Mouse (Mus musculus) C2C12 (cell line): ENCODE measurements around the gene Btnl2. TPM values are rescaled to one million over a fixed set of nuclear protein-coding genes. Genes with fewer than 3 reads are reported as not detected.

Experiments
- H3K27me3 ChIP-seq: one replicate; pipeline ENCODE4 v1.6.1; 2011; ENCODE audit not compliant: control insufficient read depth, insufficient read depth, insufficient read length
- H3K36me3 ChIP-seq: one replicate; pipeline ENCODE4 v1.6.1; 2011; ENCODE audit not compliant: control insufficient read depth, insufficient read depth
- H3K4me3 ChIP-seq: one replicate; pipeline ENCODE4 v1.5.1; 2011; ENCODE audit warnings: mild to moderate bottlenecking, control low read depth; ENCODE audit not compliant: poor library complexity, insufficient read depth, severe bottlenecking
- H3K79me2 ChIP-seq: one replicate; pipeline ENCODE4 v1.6.1; 2011; ENCODE audit not compliant: control insufficient read depth, insufficient read depth
- H3K79me3 ChIP-seq: one replicate; pipeline ENCODE4 v1.6.1; 2011; ENCODE audit warnings: low read depth, control low read depth
- H3ac ChIP-seq: one replicate; pipeline ENCODE3; 2011; ENCODE audit warnings: low read depth; ENCODE audit not compliant: control insufficient read depth, insufficient read length
- CEBPB ChIP-seq: IDR thresholded peaks from one replicate; pipeline ENCODE4 v1.6.1; 2011; ENCODE audit warnings: low read depth, mild to moderate bottlenecking, control low read depth, moderate library complexity
- CTCF ChIP-seq: IDR thresholded peaks from one replicate; pipeline ENCODE4 v1.5.1; 2011; ENCODE audit not compliant: control insufficient read depth, insufficient read depth, insufficient read length
- FOSL1 ChIP-seq: IDR thresholded peaks from one replicate; pipeline ENCODE4 v1.8.0; 2011; ENCODE audit warnings: mild to moderate bottlenecking, low read length; ENCODE audit not compliant: poor library complexity, insufficient read depth, severe bottlenecking
- MAX ChIP-seq: IDR thresholded peaks from one replicate; pipeline ENCODE4 v1.6.1; 2011; ENCODE audit warnings: mild to moderate bottlenecking, control low read depth
- MYOD1 ChIP-seq: IDR thresholded peaks from one replicate; pipeline ENCODE4 v1.6.1; 2011; ENCODE audit warnings: low read depth; ENCODE audit not compliant: control insufficient read depth, insufficient read length
- MYOG ChIP-seq: IDR thresholded peaks from one replicate; pipeline ENCODE4 v1.6.1; 2011; ENCODE audit not compliant: control insufficient read depth, insufficient read length; ENCODE audit errors: extremely low read depth
- USF1 ChIP-seq: IDR thresholded peaks from one replicate; pipeline ENCODE4 v1.6.1; 2011; ENCODE audit warnings: low read depth, mild to moderate bottlenecking, control low read depth, moderate library complexity
- polyA plus RNA-seq: library from polyadenylated mRNA; unstranded; fragments of >200 nt; fragmentation: generic; extraction: Trizol; gene quantifications from one replicate; pipeline ENCODE4 v1.2.1, GENCODE M21; 2012; ENCODE audit warnings: missing spikeins

Btnl2 gene
- polyA plus RNA-seq, 1 experiment: not detected

GRCm38 (mm10) chr17:34317275-34317674 is 37.3 kb upstream of the Btnl2 start:
- Histone ChIP-seq H3K4me3 (no peak overlapping the region), H3K36me3 (no peaks in the 10 kb centered on the region), H3K79me2 (no peaks in the 10 kb centered on the region), H3K27me3 (peaks cover 3% of the 10 kb centered on the region), H3ac (no peak overlapping the region), H3K79me3 (no peaks in the 10 kb centered on the region)
- TF ChIP-seq CTCF (no peak), MYOG (no peak), USF1 (no peak), FOSL1 (no peak), MAX (no peak), CEBPB (no peak), MYOD1 (no peak)

GRCm38 (mm10) chr17:34325436-34325835 is 29.2 kb upstream of the Btnl2 start, which contains the start of gene H2-Eb2:
Gene H2-Eb2 (plus strand): TSS chr17:34325665.
- Histone ChIP-seq H3K79me2 (no peaks in the 10 kb centered on the region), H3K79me3 (no peaks in the 10 kb centered on the region)

GRCm38 (mm10) chr17:34326373-34326772 is 28.2 kb upstream of the Btnl2 start:
- H3K27me3 ChIP-seq: no peaks in the 10 kb centered on the region
- no peak overlapping the region for H3K4me3 ChIP-seq
- no peak overlapping the region for H3ac ChIP-seq
- H3K79me3 ChIP-seq: no peaks in the 10 kb centered on the region
- H3K36me3 ChIP-seq: no peaks in the 10 kb centered on the region
- H3K79me2 ChIP-seq: no peaks in the 10 kb centered on the region
- TF ChIP-seq MAX: no peak
- TF ChIP-seq CEBPB: no peak
- TF ChIP-seq FOSL1: no peak
- no peak for TF ChIP-seq MYOG
- TF ChIP-seq USF1: no peak
- no peak for TF ChIP-seq CTCF

More at GRCm38 (mm10) chr17:34325436-34325835, 29.2 kb upstream of the Btnl2 start, which contains the start of gene H2-Eb2:
- TF ChIP-seq FOSL1 (no peak), MAX (no peak), USF1 (no peak), MYOD1 (no peak), CEBPB (no peak), CTCF (no peak), MYOG (no peak)
- Histone ChIP-seq H3K4me3 (no peak within 1 kb of the TSS), H3ac (no peak within 1 kb of the TSS), H3K36me3 (no peaks in the 10 kb centered on the region), H3K27me3 (no peaks in the 10 kb centered on the region)

- Histone ChIP-seq H3K4me3 (no peak overlapping the region), H3K79me2 (no peaks in the 10 kb centered on the region), H3K36me3 (no peaks in the 10 kb centered on the region), H3K79me3 (no peaks in the 10 kb centered on the region), H3K27me3 (no peaks in the 10 kb centered on the region), H3ac (no peak overlapping the region)
- no peak for TF ChIP-seq MAX
- TF ChIP-seq MYOG: no peak
- TF ChIP-seq CTCF: no peak
- no peak for TF ChIP-seq FOSL1
- no peak for TF ChIP-seq MYOD1
- no peak for TF ChIP-seq CEBPB
- no peak for TF ChIP-seq USF1
Measured at GRCm38 (mm10) chr17:34329807-34330206, 24.8 kb upstream of the Btnl2 start.

GRCm38 (mm10) chr17:34331200-34331599 is 23.4 kb upstream of the Btnl2 start:
- TF ChIP-seq FOSL1: no peak
- no peak for TF ChIP-seq USF1
- TF ChIP-seq CTCF: no peak
- no peak for TF ChIP-seq MAX
- no peak for TF ChIP-seq MYOG
- no peak for TF ChIP-seq MYOD1
- no peak for TF ChIP-seq CEBPB
- no peaks in the 10 kb centered on the region for H3K79me2 ChIP-seq
- H3ac ChIP-seq: no peak overlapping the region

GRCm38 (mm10) chr17:34340619-34341402 is 13.8 kb upstream of the Btnl2 start:
- Histone ChIP-seq H3K79me3 (no peaks in the 10 kb centered on the region), H3K36me3 (no peaks in the 10 kb centered on the region), H3K27me3 (no peaks in the 10 kb centered on the region), H3K79me2 (no peaks in the 10 kb centered on the region), H3ac (no peak overlapping the region), H3K4me3 (no peak overlapping the region)
- TF ChIP-seq MAX (no peak), MYOD1 (no peak), FOSL1 (no peak), CEBPB (no peak), USF1 (no peak), MYOG (no peak), CTCF (no peak)

More at GRCm38 (mm10) chr17:34331200-34331599, 23.4 kb upstream of the Btnl2 start:
- Histone ChIP-seq H3K4me3 (no peak overlapping the region), H3K79me3 (no peaks in the 10 kb centered on the region), H3K27me3 (no peaks in the 10 kb centered on the region), H3K36me3 (no peaks in the 10 kb centered on the region)
